Comparison of ENCODE assay signal across 18 mouse cellular contexts in the genomic region with DNA sequence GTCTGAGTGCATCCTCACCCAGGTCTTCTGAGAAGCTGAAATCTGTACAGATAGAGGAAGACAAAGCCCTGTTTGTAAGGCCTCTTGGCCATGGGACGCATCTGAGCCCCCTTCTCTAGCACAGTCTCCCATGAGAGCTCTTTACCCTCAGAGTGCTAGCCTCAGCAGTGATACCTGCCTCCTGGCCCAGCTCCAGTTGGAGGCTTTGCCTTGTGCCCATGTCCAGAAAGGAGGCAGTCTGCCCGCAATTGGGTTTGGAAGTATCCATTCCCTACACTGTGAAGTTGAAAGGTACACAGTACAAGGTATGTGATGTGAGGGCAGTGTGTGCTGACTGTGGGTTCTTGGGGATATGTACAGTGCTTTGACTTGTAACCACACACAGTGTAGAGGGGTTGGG.
"Had no signal": no experiment of that assay in that cellular context is flagged by ENCODE, and none has a peak within 500 bp of the region (broad histone marks: within the 10 kb centered on the region; RNA-seq: fewer than 3 reads in every experiment).

No protein-coding gene starts in this region.

- H3K9ac ChIP-seq: liver, postnatal 0 days; lung, embryonic 15.5 days; midbrain, embryonic 13.5 days; midbrain, embryonic 15.5 days; neural tube, embryonic 12.5 days; stomach, embryonic 15.5 days had no signal

- H3K4me3 ChIP-seq: lung, embryonic 15.5 days; megakaryocyte, embryonic 14.5 days; midbrain, embryonic 13.5 days; midbrain, embryonic 15.5 days; neural tube, embryonic 12.5 days; stomach, embryonic 15.5 days had no signal

- ATAC-seq: liver, postnatal 0 days; lung, postnatal 0 days; midbrain, embryonic 13.5 days; midbrain, embryonic 15.5 days had no signal

- DNase-seq: liver, postnatal 0 days; lung, adult 2 months; lung, postnatal 14 days; lung, postnatal 36 days; right cerebral cortex, postnatal 14 days; thymus, adult 2 months; thymus, postnatal 25 days; thymus, postnatal 4 days had no signal

- H3K27ac ChIP-seq: lung, embryonic 15.5 days; macrophage; midbrain, embryonic 13.5 days; midbrain, embryonic 15.5 days; neural tube, embryonic 12.5 days; stomach, embryonic 15.5 days; stomach, postnatal 0 days had no signal

- H3K27me3 ChIP-seq: lung, embryonic 15.5 days; megakaryocyte, embryonic 14.5 days; midbrain, embryonic 13.5 days; midbrain, embryonic 15.5 days; neural tube, embryonic 12.5 days; stomach, embryonic 15.5 days had no signal

- H3K36me3 ChIP-seq: lung, embryonic 15.5 days; midbrain, embryonic 13.5 days; midbrain, embryonic 15.5 days; neural tube, embryonic 12.5 days; stomach, embryonic 15.5 days had no signal

- H3K9me3 ChIP-seq: lung, embryonic 15.5 days; megakaryocyte, embryonic 14.5 days; midbrain, embryonic 13.5 days; midbrain, embryonic 15.5 days; neural tube, embryonic 12.5 days; stomach, embryonic 15.5 days had no signal

- H3K4me2 ChIP-seq: lung, embryonic 15.5 days; midbrain, embryonic 11.5 days; midbrain, embryonic 13.5 days; midbrain, embryonic 15.5 days; neural tube, embryonic 12.5 days; stomach, embryonic 15.5 days had no signal

- H3K4me1 ChIP-seq: lung, embryonic 15.5 days; megakaryocyte, embryonic 14.5 days; midbrain, embryonic 13.5 days; midbrain, embryonic 15.5 days; neural tube, embryonic 12.5 days; stomach, embryonic 15.5 days had no signal
